Mouse (Mus musculus): ENCODE data around the gene Izumo1. TPM values are rescaled to one million over a fixed set of nuclear protein-coding genes. Genes with fewer than 3 reads are reported as not detected.

Gene Izumo1
- polyA plus RNA-seq, 1 experiment from 2014 or later, result 0.41 TPM

- H3K4me2 ChIP-seq (ENCODE audit: low read length), result no peak overlapping the region
- WGBS, result 93% methylated on average over 5 of the region's 5 CpGs
- no peak overlapping the region for H3K4me3 ChIP-seq (ENCODE audit: control insufficient read depth in 1 of 2, insufficient read depth in 1 of 2, low read depth in 1 of 2, low read length in 2 of 2)
- no peaks in the 10 kb centered on the region for H3K27me3 ChIP-seq (ENCODE audit: control insufficient read depth, insufficient read depth, low read length)
- no peaks in the 10 kb centered on the region for H3K9me3 ChIP-seq (ENCODE audit: control insufficient read depth, low read length)
- H3K27ac ChIP-seq (replicated peaks in 1 of 2; ENCODE audit: control insufficient read depth in 1 of 2, insufficient read depth in 1 of 2, low read depth in 2 of 2, low read length in 2 of 2), result no peak overlapping the region
- no peak for ATAC-seq (ENCODE audit: insufficient number of reproducible peaks, insufficient read depth, low FRiP score, low read depth)
- H3K4me1 ChIP-seq (ENCODE audit: control insufficient read depth in 2 of 2, insufficient read depth in 2 of 2, low read length in 2 of 2), result peaks cover 0 to 3% of the 10 kb centered on the region in 2 experiments; a peak in 1 of 4 replicates
- H3K9ac ChIP-seq (ENCODE audit: low read length), result no peak overlapping the region
- peaks cover 21% of the 10 kb centered on the region for H3K36me3 ChIP-seq (ENCODE audit: control insufficient read depth, insufficient read depth, low read length)
Observed at GRCm38 (mm10) chr7:45589898-45590297, 31.7 kb upstream of the Izumo1 start.

GRCm38 (mm10) chr7:45590874-45591273, 30.7 kb upstream of the Izumo1 start:
- Histone ChIP-seq H3K27me3 (ENCODE audit: control insufficient read depth, insufficient read depth, low read length) (no peaks in the 10 kb centered on the region), H3K4me1 (ENCODE audit: control insufficient read depth in 2 of 2, insufficient read depth in 2 of 2, low read length in 2 of 2) (peaks cover 0 to 3% of the 10 kb centered on the region in 2 experiments; a peak in 1 of 4 replicates), H3K9ac (ENCODE audit: low read length) (no peak overlapping the region), H3K9me3 (ENCODE audit: control insufficient read depth, low read length) (no peaks in the 10 kb centered on the region), H3K36me3 (ENCODE audit: control insufficient read depth, insufficient read depth, low read length) (peaks cover 11% of the 10 kb centered on the region), H3K27ac (replicated peaks in 1 of 2; ENCODE audit: control insufficient read depth in 1 of 2, insufficient read depth in 1 of 2, low read depth in 2 of 2, low read length in 2 of 2) (no peak overlapping the region), H3K4me2 (ENCODE audit: low read length) (no peak overlapping the region), H3K4me3 (ENCODE audit: control insufficient read depth in 1 of 2, insufficient read depth in 1 of 2, low read depth in 1 of 2, low read length in 2 of 2) (no peak overlapping the region)
- WGBS, result 65% methylated on average over 3 of the region's 3 CpGs
- ATAC-seq (ENCODE audit: insufficient number of reproducible peaks, insufficient read depth, low FRiP score, low read depth), result no peak

- Histone ChIP-seq H3K9ac (ENCODE audit: low read length) (no peak overlapping the region), H3K9me3 (ENCODE audit: control insufficient read depth, low read length) (no peaks in the 10 kb centered on the region), H3K4me2 (ENCODE audit: low read length) (no peak overlapping the region), H3K27ac (replicated peaks in 1 of 2; ENCODE audit: control insufficient read depth in 1 of 2, insufficient read depth in 1 of 2, low read depth in 2 of 2, low read length in 2 of 2) (no peak overlapping the region), H3K27me3 (ENCODE audit: control insufficient read depth, insufficient read depth, low read length) (no peaks in the 10 kb centered on the region), H3K4me1 (ENCODE audit: control insufficient read depth in 2 of 2, insufficient read depth in 2 of 2, low read length in 2 of 2) (peaks cover 0 to 3% of the 10 kb centered on the region in 2 experiments; a peak in 1 of 4 replicates), H3K4me3 (ENCODE audit: control insufficient read depth in 1 of 2, insufficient read depth in 1 of 2, low read depth in 1 of 2, low read length in 2 of 2) (no peak overlapping the region), H3K36me3 (ENCODE audit: control insufficient read depth, insufficient read depth, low read length) (peaks cover 4% of the 10 kb centered on the region; the same call in 1 of the 2 replicates)
- ATAC-seq (ENCODE audit: insufficient number of reproducible peaks, insufficient read depth, low FRiP score, low read depth), result no peak
- WGBS, result 75% methylated on average over 7 of the region's 7 CpGs
Observed at GRCm38 (mm10) chr7:45591880-45592279, 29.7 kb upstream of the Izumo1 start.

GRCm38 (mm10) chr7:45593118-45593815, 28.3 kb upstream of the Izumo1 start:
- Histone ChIP-seq H3K4me1 (ENCODE audit: control insufficient read depth in 2 of 2, insufficient read depth in 2 of 2, low read length in 2 of 2) (peaks cover 0 to 3% of the 10 kb centered on the region in 2 experiments; a peak in 1 of 4 replicates), H3K4me2 (ENCODE audit: low read length) (no peak overlapping the region), H3K9me3 (ENCODE audit: control insufficient read depth, low read length) (no peaks in the 10 kb centered on the region), H3K27me3 (ENCODE audit: control insufficient read depth, insufficient read depth, low read length) (no peaks in the 10 kb centered on the region), H3K36me3 (ENCODE audit: control insufficient read depth, insufficient read depth, low read length) (peaks cover under 1% of the 10 kb centered on the region; the same call in 1 of the 2 replicates), H3K4me3 (ENCODE audit: control insufficient read depth in 1 of 2, insufficient read depth in 1 of 2, low read depth in 1 of 2, low read length in 2 of 2) (no peak overlapping the region), H3K27ac (replicated peaks in 1 of 2; ENCODE audit: control insufficient read depth in 1 of 2, insufficient read depth in 1 of 2, low read depth in 2 of 2, low read length in 2 of 2) (no peak overlapping the region), H3K9ac (ENCODE audit: low read length) (no peak overlapping the region)
- WGBS, result 14% methylated on average over 10 of the region's 10 CpGs
- no peak for ATAC-seq (ENCODE audit: insufficient number of reproducible peaks, insufficient read depth, low FRiP score, low read depth)

- H3K9ac ChIP-seq (ENCODE audit: low read length), result no peak overlapping the region
- WGBS, result 87% methylated on average over 4 of the region's 4 CpGs
- H3K36me3 ChIP-seq (ENCODE audit: control insufficient read depth, insufficient read depth, low read length), result no peaks in the 10 kb centered on the region
- H3K27ac ChIP-seq (replicated peaks in 1 of 2; ENCODE audit: control insufficient read depth in 1 of 2, insufficient read depth in 1 of 2, low read depth in 2 of 2, low read length in 2 of 2), result no peak overlapping the region
- no peak overlapping the region for H3K4me3 ChIP-seq (ENCODE audit: control insufficient read depth in 1 of 2, insufficient read depth in 1 of 2, low read depth in 1 of 2, low read length in 2 of 2)
- no peak for ATAC-seq (ENCODE audit: insufficient number of reproducible peaks, insufficient read depth, low FRiP score, low read depth)
- H3K4me1 ChIP-seq (ENCODE audit: control insufficient read depth in 2 of 2, insufficient read depth in 2 of 2, low read length in 2 of 2), result peaks cover 5 to 6% of the 10 kb centered on the region in 2 experiments; a peak in 3 of 4 replicates
- no peaks in the 10 kb centered on the region for H3K9me3 ChIP-seq (ENCODE audit: control insufficient read depth, low read length)
- H3K27me3 ChIP-seq (ENCODE audit: control insufficient read depth, insufficient read depth, low read length), result no peaks in the 10 kb centered on the region
- no peak overlapping the region for H3K4me2 ChIP-seq (ENCODE audit: low read length)
Observed at GRCm38 (mm10) chr7:45595176-45595575, 26.4 kb upstream of the Izumo1 start.

GRCm38 (mm10) chr7:45596107-45596506, 25.5 kb upstream of the Izumo1 start:
- no peak for ATAC-seq (ENCODE audit: insufficient number of reproducible peaks, insufficient read depth, low FRiP score, low read depth)
- H3K4me3 ChIP-seq (ENCODE audit: control insufficient read depth in 1 of 2, insufficient read depth in 1 of 2, low read depth in 1 of 2, low read length in 2 of 2), result no peak overlapping the region
- 60% methylated on average over 1 of the region's 1 CpGs for WGBS
- no peak overlapping the region for H3K9ac ChIP-seq (ENCODE audit: low read length)
- peaks cover 5 to 6% of the 10 kb centered on the region in 2 experiments; a peak in 3 of 4 replicates for H3K4me1 ChIP-seq (ENCODE audit: control insufficient read depth in 2 of 2, insufficient read depth in 2 of 2, low read length in 2 of 2)
- H3K27me3 ChIP-seq (ENCODE audit: control insufficient read depth, insufficient read depth, low read length), result no peaks in the 10 kb centered on the region
- no peak overlapping the region for H3K4me2 ChIP-seq (ENCODE audit: low read length)
- H3K36me3 ChIP-seq (ENCODE audit: control insufficient read depth, insufficient read depth, low read length), result no peaks in the 10 kb centered on the region
- no peaks in the 10 kb centered on the region for H3K9me3 ChIP-seq (ENCODE audit: control insufficient read depth, low read length)
- no peak overlapping the region for H3K27ac ChIP-seq (replicated peaks in 1 of 2; ENCODE audit: control insufficient read depth in 1 of 2, insufficient read depth in 1 of 2, low read depth in 2 of 2, low read length in 2 of 2)

- Histone ChIP-seq H3K4me3 (ENCODE audit: control insufficient read depth in 1 of 2, insufficient read depth in 1 of 2, low read depth in 1 of 2, low read length in 2 of 2) (no peak overlapping the region), H3K36me3 (ENCODE audit: control insufficient read depth, insufficient read depth, low read length) (no peaks in the 10 kb centered on the region), H3K9ac (ENCODE audit: low read length) (no peak overlapping the region), H3K27me3 (ENCODE audit: control insufficient read depth, insufficient read depth, low read length) (no peaks in the 10 kb centered on the region), H3K27ac (replicated peaks in 1 of 2; ENCODE audit: control insufficient read depth in 1 of 2, insufficient read depth in 1 of 2, low read depth in 2 of 2, low read length in 2 of 2) (no peak overlapping the region), H3K9me3 (ENCODE audit: control insufficient read depth, low read length) (no peaks in the 10 kb centered on the region), H3K4me2 (ENCODE audit: low read length) (no peak overlapping the region), H3K4me1 (ENCODE audit: control insufficient read depth in 2 of 2, insufficient read depth in 2 of 2, low read length in 2 of 2) (peaks cover 5 to 6% of the 10 kb centered on the region in 2 experiments; a peak in 3 of 4 replicates)
- 82% methylated on average over 5 of the region's 5 CpGs for WGBS
- ATAC-seq (ENCODE audit: insufficient number of reproducible peaks, insufficient read depth, low FRiP score, low read depth), result no peak
Observed at GRCm38 (mm10) chr7:45597013-45597412, 24.6 kb upstream of the Izumo1 start.

All from heart, embryonic 14.5 days (tissue).